Mouse (Mus musculus) cerebellum, adult (tissue): ENCODE results near the gene Obox3.
"Not testable (repeated sequence)": the region's sequence is repeated elsewhere in the genome, so short reads cannot be mapped to it uniquely, and the experiment has no call there.

Experiments
- ATAC-seq: cut with Nextera tagmentation; 2 replicates; pipeline ENCODE4 v1.9.2; 2017; ENCODE audit warnings: mild to moderate bottlenecking, moderate library complexity, mixed read lengths; ENCODE audit not compliant: insufficient number of reproducible peaks, low FRiP score, low TSS enrichment

Gene Obox3

GRCm38 (mm10) chr7:15639802-15640201, at the start of gene Obox3:
Gene Obox3, minus strand, starts transcription at chr7:15639902.
- not testable (repeated sequence) for ATAC-seq

GRCm38 (mm10) chr7:15509411-15509810, 130.3 kb downstream of the Obox3 start:
- ATAC-seq, result not testable (repeated sequence)
